Mouse (Mus musculus) intestine, embryonic 15.5 days (tissue): ENCODE data around the gene Ofd1. TPM values are rescaled to one million over a fixed set of nuclear protein-coding genes. Genes with fewer than 3 reads are reported as not detected.

Source experiments
- ATAC-seq: fragments of 200-750 bp; cut with Nextera tagmentation; 2 replicates; pipeline ENCODE4 v1.8.0; 2017; ENCODE audit warnings: moderate TSS enrichment, moderate library complexity
- H3K27ac ChIP-seq: fragments of 300-500 bp; sonication (generic); 2 replicates; pipeline ENCODE4 v1.5.1; 2015; ENCODE audit warnings: mild to moderate bottlenecking, inconsistent platforms
- H3K27me3 ChIP-seq: fragments of 300-500 bp; sonication (generic); replicated peaks from 2 replicates; pipeline ENCODE4 v1.6.1; 2015; ENCODE audit warnings: inconsistent platforms
- H3K36me3 ChIP-seq: fragments of 300-500 bp; sonication (generic); 2 replicates; pipeline ENCODE4 v1.6.1; 2015; ENCODE audit warnings: inconsistent platforms
- H3K4me1 ChIP-seq: fragments of 300-500 bp; sonication (generic); replicated peaks from 2 replicates; pipeline ENCODE4 v1.6.1; 2015; ENCODE audit warnings: inconsistent platforms
- H3K4me2 ChIP-seq: fragments of 300-500 bp; sonication (generic); replicated peaks from 2 replicates; pipeline ENCODE4 v1.6.1; 2015; ENCODE audit warnings: mild to moderate bottlenecking, inconsistent platforms
- H3K4me3 ChIP-seq: fragments of 300-500 bp; sonication (generic); replicated peaks from 2 replicates; pipeline ENCODE4 v1.5.1; 2015; ENCODE audit warnings: inconsistent platforms
- H3K9ac ChIP-seq: fragments of 300-500 bp; sonication (generic); 2 replicates; pipeline ENCODE4 v1.6.1; 2015; ENCODE audit warnings: inconsistent platforms
- H3K9me3 ChIP-seq: fragments of 300-500 bp; sonication (generic); 2 replicates; pipeline ENCODE4 v1.6.1; 2016; ENCODE audit warnings: inconsistent platforms
- WGBS: fragments of 180-500 bp; shearing (Covaris S2); methylation state at CpG from one replicate; pipeline ENCODE4 v1.1.7; 2015; 5-methylcytosine and 5-hydroxymethylcytosine counted together
- polyA plus RNA-seq: library from polyadenylated mRNA; unstranded; fragments of >200 nt; fragmentation: Nextera tagmentation; extraction: Ambion mirVana; gene quantifications from 2 replicates; pipeline ENCODE4 v1.2.1, GENCODE M21; 2015

Ofd1 gene
- polyA plus RNA-seq, 1 experiment from 2014 or later: 5.8 TPM

DNA sequence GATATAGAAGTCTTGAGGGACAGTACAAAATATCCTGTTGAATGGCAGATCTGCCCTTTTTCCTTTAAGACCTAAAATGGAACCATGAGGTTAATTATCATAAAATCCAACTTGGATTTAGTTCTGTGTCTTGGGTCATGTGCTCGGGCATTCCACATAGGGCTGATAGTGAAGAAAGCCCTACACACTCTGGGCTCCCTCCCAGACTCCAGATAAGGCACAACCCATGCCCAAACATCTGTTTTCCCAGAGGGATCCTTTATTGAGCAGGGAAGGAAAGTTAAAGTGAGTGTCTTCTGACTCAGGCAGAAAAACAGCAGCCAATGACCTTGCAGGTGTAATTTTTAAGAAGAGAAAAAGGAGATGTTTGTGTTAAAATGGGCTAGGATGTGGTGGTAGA lies 85.6 kb downstream of the Ofd1 start:
- Histone ChIP-seq H3K27me3 (no peaks in the 10 kb centered on the region), H3K27ac (no peak overlapping the region), H3K9me3 (no peaks in the 10 kb centered on the region), H3K9ac (no peak overlapping the region), H3K36me3 (no peaks in the 10 kb centered on the region), H3K4me3 (no peak overlapping the region), H3K4me2 (no peak overlapping the region), H3K4me1 (no peaks in the 10 kb centered on the region)
- 77% methylated on average over 1 of the region's 1 CpGs for WGBS
- no peak for ATAC-seq

DNA sequence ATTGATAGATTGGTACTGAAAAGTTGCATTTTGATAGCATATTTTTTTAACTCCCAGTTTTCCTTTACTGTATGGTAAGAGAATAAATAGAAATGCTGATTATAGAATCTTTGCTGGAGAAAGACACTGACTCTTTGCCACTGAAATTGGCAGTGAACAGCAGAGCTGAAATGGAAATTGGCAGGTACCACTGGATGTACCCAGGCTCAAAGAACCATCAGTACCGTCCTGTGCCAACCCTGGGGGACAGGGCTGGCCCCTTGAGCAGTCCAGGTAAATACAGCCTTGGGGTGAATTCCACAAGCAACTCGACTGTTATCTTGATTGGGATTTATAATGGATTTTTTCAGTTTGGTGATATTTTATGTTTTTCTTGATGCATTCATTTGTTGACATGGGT lies 87.1 kb downstream of the Ofd1 start:
- H3K4me3 ChIP-seq: no peak overlapping the region
- no peak overlapping the region for H3K9ac ChIP-seq
- no peak overlapping the region for H3K27ac ChIP-seq
- H3K27me3 ChIP-seq: no peaks in the 10 kb centered on the region
- WGBS: 54% methylated on average over 2 of the region's 2 CpGs
- no peaks in the 10 kb centered on the region for H3K9me3 ChIP-seq
- no peaks in the 10 kb centered on the region for H3K36me3 ChIP-seq
- ATAC-seq: no peak
- H3K4me1 ChIP-seq: no peaks in the 10 kb centered on the region
- H3K4me2 ChIP-seq: no peak overlapping the region

DNA sequence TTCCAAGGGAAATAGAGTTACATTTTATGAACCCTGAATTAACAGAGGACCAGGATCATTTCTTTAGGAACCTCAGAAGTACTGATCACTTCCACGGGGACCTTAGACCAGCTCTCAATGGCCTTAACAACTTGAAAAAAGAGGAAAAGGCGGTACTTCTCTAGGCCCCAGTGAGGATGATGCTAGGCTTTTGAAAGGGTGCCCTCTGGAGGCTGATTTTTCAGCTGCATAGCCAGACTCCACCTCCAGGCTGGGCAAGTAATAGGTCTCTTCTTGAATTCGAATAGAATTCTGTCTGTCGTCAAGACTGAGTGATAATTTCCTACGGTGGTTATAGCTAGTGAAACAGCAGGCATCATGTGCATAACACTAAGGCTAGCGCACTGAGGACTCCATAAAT lies 88.7 kb downstream of the Ofd1 start:
- ATAC-seq: 0 out of 2 replicates have a peak, but pooled peaks have one; percentile 47
- Histone ChIP-seq H3K27me3 (no peaks in the 10 kb centered on the region), H3K27ac (no peak overlapping the region), H3K4me1 (no peaks in the 10 kb centered on the region), H3K9me3 (no peaks in the 10 kb centered on the region), H3K36me3 (no peaks in the 10 kb centered on the region), H3K4me3 (no peak overlapping the region), H3K9ac (no peak overlapping the region), H3K4me2 (no peak overlapping the region)
- WGBS: 27% methylated on average over 6 of the region's 6 CpGs

DNA sequence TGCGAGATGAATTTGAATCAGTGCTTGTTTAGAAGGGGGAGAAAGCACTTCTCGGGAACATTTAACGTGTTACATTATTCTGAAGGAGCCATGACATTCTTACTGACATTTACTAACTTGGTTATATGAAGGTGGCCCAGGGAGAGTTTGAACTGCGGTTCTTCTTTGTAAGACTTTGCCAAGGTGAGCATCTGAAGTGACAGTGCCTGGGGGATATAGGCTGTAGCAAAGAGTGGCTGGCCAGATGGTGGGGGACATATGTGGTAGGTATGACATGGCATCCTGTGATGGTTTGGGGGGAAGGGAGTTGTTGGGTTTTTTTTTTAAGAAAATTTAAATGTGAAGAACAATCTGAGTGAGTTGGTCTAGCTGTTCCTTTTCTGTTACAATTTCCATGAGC lies 91.9 kb downstream of the Ofd1 start:
- Histone ChIP-seq H3K4me3 (no peak overlapping the region), H3K9me3 (no peaks in the 10 kb centered on the region), H3K9ac (no peak overlapping the region), H3K36me3 (no peaks in the 10 kb centered on the region), H3K27ac (no peak overlapping the region), H3K27me3 (no peaks in the 10 kb centered on the region), H3K4me2 (no peak overlapping the region), H3K4me1 (no peaks in the 10 kb centered on the region)
- WGBS: 78% methylated on average over 4 of the region's 4 CpGs
- ATAC-seq: no peak

DNA sequence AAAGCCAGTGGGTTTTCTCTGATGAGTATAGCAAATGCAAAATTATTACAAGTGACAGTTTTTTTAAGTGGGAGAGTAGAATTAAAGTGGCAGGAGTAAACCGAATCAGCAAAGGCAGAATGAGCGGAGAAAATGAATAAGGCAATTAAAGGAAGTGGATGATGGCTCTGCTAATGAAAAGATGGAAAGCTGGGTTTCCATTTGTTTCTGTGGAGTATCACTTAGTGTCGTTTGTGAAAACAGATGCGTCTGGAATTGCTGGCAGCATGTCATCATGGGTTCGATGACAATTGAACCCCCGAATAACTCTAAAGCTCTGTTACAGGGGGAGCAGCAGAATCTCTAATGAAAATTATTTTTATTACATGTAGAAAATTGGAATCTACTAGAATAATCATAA lies 92.4 kb downstream of the Ofd1 start:
- Histone ChIP-seq H3K4me1 (no peaks in the 10 kb centered on the region), H3K27me3 (no peaks in the 10 kb centered on the region), H3K9me3 (no peaks in the 10 kb centered on the region), H3K4me2 (no peak overlapping the region), H3K27ac (no peak overlapping the region), H3K4me3 (no peak overlapping the region), H3K9ac (no peak overlapping the region), H3K36me3 (no peaks in the 10 kb centered on the region)
- ATAC-seq: no peak
- 65% methylated on average over 6 of the region's 6 CpGs for WGBS

DNA sequence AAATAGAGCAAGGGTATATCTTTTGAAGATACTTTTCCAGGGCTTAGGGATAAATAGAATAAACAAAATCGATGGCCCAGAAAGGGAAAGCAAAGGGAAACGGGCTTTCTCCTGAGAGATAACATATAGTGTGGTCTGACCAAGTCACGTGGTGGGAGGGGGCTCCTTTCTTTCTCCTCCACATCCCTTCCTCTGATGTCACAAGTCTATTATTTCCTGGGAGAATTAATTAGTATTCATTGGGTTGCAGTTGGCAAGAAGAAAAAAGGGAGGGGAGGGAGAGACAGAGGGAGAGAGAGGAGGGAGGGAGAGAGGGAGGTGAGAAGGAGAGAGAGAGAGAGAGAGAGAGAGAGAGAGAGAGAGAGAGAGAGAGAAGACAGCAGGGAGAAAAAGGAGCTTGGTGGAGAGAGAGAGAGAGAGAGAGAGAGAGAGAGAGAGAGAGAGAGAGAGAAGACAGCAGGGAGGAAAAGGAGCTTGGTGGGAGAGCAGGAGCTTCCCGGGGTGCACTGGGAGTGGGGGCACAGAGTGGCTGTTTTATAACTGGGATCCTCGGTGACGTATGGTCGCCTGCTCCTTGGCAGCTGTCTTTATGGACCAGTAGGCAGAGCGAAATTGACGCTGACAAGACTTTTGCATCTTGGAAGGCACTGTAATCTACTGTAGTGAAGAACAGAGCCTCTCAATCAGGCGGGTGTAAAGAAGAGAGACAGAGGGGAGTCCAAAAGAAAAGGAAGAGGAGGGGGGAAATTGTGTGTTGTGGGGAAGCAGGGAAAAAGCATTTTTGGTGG lies 96.1 kb downstream of the Ofd1 start:
- no peak for ATAC-seq
- peak overlapping the region; percentile 7; the same call in 1 of the 2 replicates for H3K4me3 ChIP-seq
- 35% methylated on average over 10 of the region's 10 CpGs for WGBS

DNA sequence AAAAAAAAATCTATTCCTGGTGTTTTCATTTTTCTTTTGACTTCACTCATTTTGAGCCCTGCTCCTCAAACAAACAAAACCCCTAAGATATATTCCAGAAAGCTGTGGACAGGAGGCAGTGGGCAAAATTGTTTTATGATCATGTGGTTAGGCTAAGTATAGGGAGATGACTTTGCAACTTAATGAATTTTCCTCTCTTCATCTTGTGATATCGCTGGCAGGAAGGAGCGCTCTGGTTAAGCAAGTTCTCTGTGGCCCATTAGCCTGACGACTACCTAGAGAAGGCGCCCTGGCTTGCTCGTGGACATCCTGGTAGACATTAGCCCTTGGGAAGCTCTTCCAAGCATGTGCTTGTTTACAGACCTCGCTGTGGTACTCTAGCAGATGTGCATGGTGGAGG lies 98.7 kb downstream of the Ofd1 start:
- H3K27me3 ChIP-seq: no peaks in the 10 kb centered on the region
- no peak overlapping the region for H3K4me2 ChIP-seq
- no peak overlapping the region for H3K9ac ChIP-seq
- no peak overlapping the region for H3K27ac ChIP-seq
- no peaks in the 10 kb centered on the region for H3K36me3 ChIP-seq
- no peak overlapping the region for H3K4me3 ChIP-seq
- H3K4me1 ChIP-seq: no peaks in the 10 kb centered on the region
- H3K9me3 ChIP-seq: no peaks in the 10 kb centered on the region
- ATAC-seq: no peak
- 85% methylated on average over 6 of the region's 6 CpGs for WGBS

More for the DNA sequence above, 96.1 kb downstream of the Ofd1 start:
- H3K27me3 ChIP-seq: no peaks in the 10 kb centered on the region
- no peaks in the 10 kb centered on the region for H3K4me1 ChIP-seq
- no peak overlapping the region for H3K9ac ChIP-seq
- no peaks in the 10 kb centered on the region for H3K9me3 ChIP-seq
- H3K4me2 ChIP-seq: peak overlapping the region; percentile 28
- no peaks in the 10 kb centered on the region for H3K36me3 ChIP-seq
- no peak overlapping the region for H3K27ac ChIP-seq

Other genes starting within 250 kb of the Ofd1 start
- 22.6 and 23.1 TPM in 2 replicates for gene Gpm6b, start 201.8 kb downstream of the Ofd1 start, polyA plus RNA-seq
- 22.5 and 25.4 TPM in 2 replicates for gene Trappc2, start 130 bp downstream of the Ofd1 start, polyA plus RNA-seq
- 61.0 and 67.4 TPM in 2 replicates for gene Rab9, start 39.2 kb upstream of the Ofd1 start, polyA plus RNA-seq
- gene Tceanc, start 77.9 kb upstream of the Ofd1 start, polyA plus RNA-seq: 5.5 and 5.9 TPM in 2 replicates
- gene Egfl6, start 145.0 kb upstream of the Ofd1 start, polyA plus RNA-seq: 5.2 and 5.3 TPM in 2 replicates